Mouse (Mus musculus): ENCODE results near the gene Ifne.

GRCm38 (mm10) chr4:88851026-88851763, 28.8 kb downstream of the Ifne start:
- TF ChIP-seq POLR2A (IDR thresholded peaks at IDR 0.05; ENCODE audit: insufficient read depth, low read depth, low read length) (no peak), CTCF (IDR thresholded peaks at IDR 0.05; ENCODE audit: insufficient read depth, low read depth, low read length) (no peak)

Data from olfactory bulb, adult 2 months (tissue).